Mouse (Mus musculus): ENCODE data around the gene Hmgb1. TPM values are rescaled to one million over a fixed set of nuclear protein-coding genes. Genes with fewer than 3 reads are reported as not detected.

Hmgb1 gene
- polyA plus RNA-seq, 1 experiment, result 18.9 TPM

GRCm38 (mm10) chr5:149096284-149096683 lies 88.0 kb downstream of the Hmgb1 start:
- H3K4me1 ChIP-seq (ENCODE audit: control insufficient read depth, insufficient read depth, insufficient read length), result no peaks in the 10 kb centered on the region
- no peaks in the 10 kb centered on the region for H3K36me3 ChIP-seq (ENCODE audit: control insufficient read depth, insufficient read depth, low read length)
- 85% methylated on average over 11 of the region's 11 CpGs for WGBS
- no peaks in the 10 kb centered on the region for H3K27me3 ChIP-seq (ENCODE audit: control insufficient read depth, insufficient read depth, low read length)
- TF ChIP-seq POLR2A (IDR thresholded peaks at IDR 0.05; ENCODE audit: low read depth, low read length) (no peak), CTCF (IDR thresholded peaks at IDR 0.05; ENCODE audit: extremely low read depth, insufficient read depth, insufficient read length, insufficient replicate concordance) (no peak)
- DNase-seq (ENCODE audit: low read depth in 1 of 2, low spot score in 2 of 2), result no peak
- no peak overlapping the region for H3K27ac ChIP-seq (ENCODE audit: insufficient read depth, low read length)
- H3K4me3 ChIP-seq (ENCODE audit: extremely low read depth, insufficient read depth, insufficient read length), result no peak overlapping the region

- no peak overlapping the region for H3K27ac ChIP-seq (ENCODE audit: insufficient read depth, low read length)
- H3K36me3 ChIP-seq (ENCODE audit: control insufficient read depth, insufficient read depth, low read length), result no peaks in the 10 kb centered on the region
- TF ChIP-seq CTCF (IDR thresholded peaks at IDR 0.05; ENCODE audit: extremely low read depth, insufficient read depth, insufficient read length, insufficient replicate concordance), result no peak
- TF ChIP-seq POLR2A (IDR thresholded peaks at IDR 0.05; ENCODE audit: low read depth, low read length), result no peak
- H3K4me1 ChIP-seq (ENCODE audit: control insufficient read depth, insufficient read depth, insufficient read length), result no peaks in the 10 kb centered on the region
- WGBS, result 92% methylated on average over 5 of the region's 5 CpGs
- H3K4me3 ChIP-seq (ENCODE audit: extremely low read depth, insufficient read depth, insufficient read length), result no peak overlapping the region
- DNase-seq (ENCODE audit: low read depth in 1 of 2, low spot score in 2 of 2), result no peak
- H3K27me3 ChIP-seq (ENCODE audit: control insufficient read depth, insufficient read depth, low read length), result no peaks in the 10 kb centered on the region
Observed at GRCm38 (mm10) chr5:149092926-149093325, 91.4 kb downstream of the Hmgb1 start.

- 94% methylated on average over 4 of the region's 4 CpGs for WGBS
- H3K36me3 ChIP-seq (ENCODE audit: control insufficient read depth, insufficient read depth, low read length), result no peaks in the 10 kb centered on the region
- DNase-seq (ENCODE audit: low read depth in 1 of 2, low spot score in 2 of 2), result no peak
- H3K4me3 ChIP-seq (ENCODE audit: extremely low read depth, insufficient read depth, insufficient read length), result no peak overlapping the region
- H3K27ac ChIP-seq (ENCODE audit: insufficient read depth, low read length), result no peak overlapping the region
- H3K4me1 ChIP-seq (ENCODE audit: control insufficient read depth, insufficient read depth, insufficient read length), result no peaks in the 10 kb centered on the region
- no peaks in the 10 kb centered on the region for H3K27me3 ChIP-seq (ENCODE audit: control insufficient read depth, insufficient read depth, low read length)
- TF ChIP-seq CTCF (IDR thresholded peaks at IDR 0.05; ENCODE audit: extremely low read depth, insufficient read depth, insufficient read length, insufficient replicate concordance) (no peak), POLR2A (IDR thresholded peaks at IDR 0.05; ENCODE audit: low read depth, low read length) (no peak)
Observed at GRCm38 (mm10) chr5:149092526-149092925, 91.8 kb downstream of the Hmgb1 start.

GRCm38 (mm10) chr5:149091256-149091655 lies 93.0 kb downstream of the Hmgb1 start:
- Histone ChIP-seq H3K36me3 (ENCODE audit: control insufficient read depth, insufficient read depth, low read length) (no peaks in the 10 kb centered on the region), H3K4me1 (ENCODE audit: control insufficient read depth, insufficient read depth, insufficient read length) (no peaks in the 10 kb centered on the region), H3K4me3 (ENCODE audit: extremely low read depth, insufficient read depth, insufficient read length) (no peak overlapping the region), H3K27me3 (ENCODE audit: control insufficient read depth, insufficient read depth, low read length) (no peaks in the 10 kb centered on the region), H3K27ac (ENCODE audit: insufficient read depth, low read length) (no peak overlapping the region)
- no peak for DNase-seq (ENCODE audit: low read depth in 1 of 2, low spot score in 2 of 2)
- TF ChIP-seq CTCF (IDR thresholded peaks at IDR 0.05; ENCODE audit: extremely low read depth, insufficient read depth, insufficient read length, insufficient replicate concordance) (no peak), POLR2A (IDR thresholded peaks at IDR 0.05; ENCODE audit: low read depth, low read length) (no peak)
- WGBS, result 93% methylated on average over 14 of the region's 14 CpGs

- 69% methylated on average over 2 of the region's 2 CpGs for WGBS
- no peaks in the 10 kb centered on the region for H3K27me3 ChIP-seq (ENCODE audit: control insufficient read depth, insufficient read depth, low read length)
- TF ChIP-seq POLR2A (IDR thresholded peaks at IDR 0.05; ENCODE audit: low read depth, low read length) (no peak), CTCF (IDR thresholded peaks at IDR 0.05; ENCODE audit: extremely low read depth, insufficient read depth, insufficient read length, insufficient replicate concordance) (no peak)
- no peak overlapping the region for H3K27ac ChIP-seq (ENCODE audit: insufficient read depth, low read length)
- no peaks in the 10 kb centered on the region for H3K4me1 ChIP-seq (ENCODE audit: control insufficient read depth, insufficient read depth, insufficient read length)
- H3K4me3 ChIP-seq (ENCODE audit: extremely low read depth, insufficient read depth, insufficient read length), result no peak overlapping the region
- DNase-seq (ENCODE audit: low read depth in 1 of 2, low spot score in 2 of 2), result no peak
- no peaks in the 10 kb centered on the region for H3K36me3 ChIP-seq (ENCODE audit: control insufficient read depth, insufficient read depth, low read length)
Observed at GRCm38 (mm10) chr5:149089860-149090259, 94.4 kb downstream of the Hmgb1 start.

GRCm38 (mm10) chr5:149089456-149089855 lies 94.8 kb downstream of the Hmgb1 start:
- no peak for DNase-seq (ENCODE audit: low read depth in 1 of 2, low spot score in 2 of 2)
- 89% methylated on average over 5 of the region's 5 CpGs for WGBS
- TF ChIP-seq CTCF (IDR thresholded peaks at IDR 0.05; ENCODE audit: extremely low read depth, insufficient read depth, insufficient read length, insufficient replicate concordance) (no peak), POLR2A (IDR thresholded peaks at IDR 0.05; ENCODE audit: low read depth, low read length) (no peak)
- no peaks in the 10 kb centered on the region for H3K36me3 ChIP-seq (ENCODE audit: control insufficient read depth, insufficient read depth, low read length)
- H3K4me3 ChIP-seq (ENCODE audit: extremely low read depth, insufficient read depth, insufficient read length), result no peak overlapping the region
- H3K27ac ChIP-seq (ENCODE audit: insufficient read depth, low read length), result no peak overlapping the region
- H3K27me3 ChIP-seq (ENCODE audit: control insufficient read depth, insufficient read depth, low read length), result no peaks in the 10 kb centered on the region
- H3K4me1 ChIP-seq (ENCODE audit: control insufficient read depth, insufficient read depth, insufficient read length), result no peaks in the 10 kb centered on the region

- TF ChIP-seq POLR2A (IDR thresholded peaks at IDR 0.05; ENCODE audit: low read depth, low read length), result no peak
- no peak for TF ChIP-seq CTCF (IDR thresholded peaks at IDR 0.05; ENCODE audit: extremely low read depth, insufficient read depth, insufficient read length, insufficient replicate concordance)
- Histone ChIP-seq H3K27me3 (ENCODE audit: control insufficient read depth, insufficient read depth, low read length) (no peaks in the 10 kb centered on the region), H3K4me3 (ENCODE audit: extremely low read depth, insufficient read depth, insufficient read length) (no peak overlapping the region), H3K36me3 (ENCODE audit: control insufficient read depth, insufficient read depth, low read length) (no peaks in the 10 kb centered on the region), H3K4me1 (ENCODE audit: control insufficient read depth, insufficient read depth, insufficient read length) (no peaks in the 10 kb centered on the region), H3K27ac (ENCODE audit: insufficient read depth, low read length) (no peak overlapping the region)
- 46% methylated on average over 6 of the region's 6 CpGs for WGBS
- peak; percentile 23 to 30 for DNase-seq (ENCODE audit: low read depth in 1 of 2, low spot score in 2 of 2)
Observed at GRCm38 (mm10) chr5:149088891-149089290, 95.4 kb downstream of the Hmgb1 start.
